Mouse (Mus musculus) stomach, embryonic 14.5 days (tissue): ENCODE results near the gene Fntb. TPM values are rescaled to one million over a fixed set of nuclear protein-coding genes. Genes with fewer than 3 reads are reported as not detected.

ENCODE experiments used
- ATAC-seq: fragments of 200-750 bp; cut with Nextera tagmentation; 2 replicates; pipeline ENCODE4 v1.8.0; 2017; ENCODE audit warnings: low read depth, moderate TSS enrichment; ENCODE audit not compliant: insufficient number of reproducible peaks, insufficient read depth, low FRiP score
- H3K27ac ChIP-seq: fragments of 300-500 bp; sonication (generic); 2 replicates; pipeline ENCODE4 v1.5.1; 2014; ENCODE audit warnings: mild to moderate bottlenecking, low read length, moderate library complexity, mixed read lengths
- H3K27me3 ChIP-seq: fragments of 300-500 bp; sonication (generic); 2 replicates; pipeline ENCODE4 v1.6.1; 2014; ENCODE audit warnings: low read length, control low read depth, mixed read lengths; ENCODE audit not compliant: control insufficient read depth, insufficient read depth
- H3K36me3 ChIP-seq: fragments of 300-500 bp; sonication (generic); 2 replicates; pipeline ENCODE4 v1.6.1; 2014; ENCODE audit warnings: mild to moderate bottlenecking, control low read depth, low read length, moderate library complexity, mixed read lengths; ENCODE audit not compliant: control insufficient read depth, insufficient read depth
- H3K4me1 ChIP-seq: fragments of 300-500 bp; sonication (generic); 2 replicates; pipeline ENCODE4 v1.6.1; 2014; ENCODE audit warnings: low read length, control low read depth, mixed read lengths; ENCODE audit not compliant: control insufficient read depth, insufficient read depth
- H3K4me2 ChIP-seq: fragments of 300-500 bp; sonication (generic); replicated peaks from 2 replicates; pipeline ENCODE4 v1.6.1; 2014; ENCODE audit warnings: low read depth, low read length, control low read depth
- H3K4me3 ChIP-seq: fragments of 300-500 bp; sonication (generic); 2 replicates; pipeline ENCODE4 v1.5.1; 2014; ENCODE audit warnings: low read depth, low read length, control low read depth
- H3K9ac ChIP-seq: fragments of 300-500 bp; sonication (generic); replicated peaks from 2 replicates; pipeline ENCODE4 v1.6.1; 2014; ENCODE audit warnings: low read depth, mild to moderate bottlenecking, control low read depth, low read length, moderate library complexity, mixed read lengths
- H3K9me3 ChIP-seq: fragments of 300-500 bp; sonication (generic); 2 replicates; pipeline ENCODE4 v1.6.1; 2016; ENCODE audit warnings: low read depth, low read length, control low read depth; ENCODE audit not compliant: control insufficient read depth
- WGBS: fragments of 180-500 bp; shearing (Covaris S2); extraction: QIAGEN DNeasy Blood & Tissue Kit; methylation state at CpG from one replicate; pipeline ENCODE4 v1.1.7; 2014; 5-methylcytosine and 5-hydroxymethylcytosine counted together
- polyA plus RNA-seq: library from polyadenylated mRNA; unstranded; fragments of >200 nt; fragmentation: Nextera tagmentation; extraction: Ambion mirVana; gene quantifications from 2 replicates; pipeline ENCODE4 v1.2.1, GENCODE M21; 2014

Gene Fntb
- 42.8 and 44.8 TPM in 2 replicates for polyA plus RNA-seq

GRCm38 (mm10) chr12:76765354-76765851, at the start of gene Fntb, which contains the start of gene Churc1:
TSS of gene Fntb (plus strand) at chr12:76765589.
TSS of gene Churc1 (plus strand) at chr12:76765538.
- Histone ChIP-seq H3K4me1 (peaks cover 4% of the 10 kb centered on the region), H3K4me3 (peak within 1 kb of the TSS; percentile 71), H3K9me3 (no peaks in the 10 kb centered on the region), H3K36me3 (no peaks in the 10 kb centered on the region), H3K4me2 (peak within 1 kb of the TSS; percentile 78), H3K27me3 (no peaks in the 10 kb centered on the region), H3K9ac (peak within 1 kb of the TSS; percentile 60), H3K27ac (peak within 1 kb of the TSS; percentile 68; the same call in 1 of the 2 replicates)
- WGBS, result under 1% methylated on average over 31 of the region's 31 CpGs
- peak; percentile 97 for ATAC-seq

- Histone ChIP-seq H3K27ac (no peak overlapping the region), H3K4me2 (no peak overlapping the region), H3K36me3 (no peaks in the 10 kb centered on the region), H3K4me3 (no peak overlapping the region), H3K9me3 (no peaks in the 10 kb centered on the region), H3K4me1 (no peaks in the 10 kb centered on the region), H3K9ac (no peak overlapping the region), H3K27me3 (no peaks in the 10 kb centered on the region)
- ATAC-seq, result no peak
- 84% methylated on average over 4 of the region's 4 CpGs for WGBS
These were observed 47.0 kb upstream of the Fntb start for GRCm38 (mm10) chr12:76718384-76718783.

GRCm38 (mm10) chr12:76720572-76720971, 44.8 kb upstream of the Fntb start:
- H3K36me3 ChIP-seq, result no peaks in the 10 kb centered on the region
- H3K9me3 ChIP-seq, result no peaks in the 10 kb centered on the region
- no peak overlapping the region for H3K9ac ChIP-seq
- no peaks in the 10 kb centered on the region for H3K27me3 ChIP-seq
- no peak overlapping the region for H3K4me3 ChIP-seq
- H3K4me1 ChIP-seq, result no peaks in the 10 kb centered on the region
- no peak overlapping the region for H3K27ac ChIP-seq
- H3K4me2 ChIP-seq, result no peak overlapping the region
- ATAC-seq, result no peak

- WGBS, result 68% methylated on average over 3 of the region's 3 CpGs
- Histone ChIP-seq H3K4me3 (no peak overlapping the region), H3K4me1 (no peaks in the 10 kb centered on the region), H3K36me3 (no peaks in the 10 kb centered on the region), H3K4me2 (no peak overlapping the region), H3K9me3 (no peaks in the 10 kb centered on the region), H3K9ac (no peak overlapping the region), H3K27me3 (no peaks in the 10 kb centered on the region), H3K27ac (no peak overlapping the region)
- ATAC-seq, result no peak
These were observed 43.4 kb upstream of the Fntb start for GRCm38 (mm10) chr12:76722026-76722425.

GRCm38 (mm10) chr12:76727955-76728354, 37.4 kb upstream of the Fntb start:
- WGBS, result 84% methylated on average over 4 of the region's 4 CpGs

GRCm38 (mm10) chr12:76750866-76751459, 14.4 kb upstream of the Fntb start:
- Histone ChIP-seq H3K4me1 (no peaks in the 10 kb centered on the region), H3K4me3 (no peak overlapping the region), H3K27me3 (no peaks in the 10 kb centered on the region), H3K4me2 (no peak overlapping the region), H3K9ac (no peak overlapping the region), H3K36me3 (no peaks in the 10 kb centered on the region), H3K9me3 (no peaks in the 10 kb centered on the region), H3K27ac (no peak overlapping the region)
- 79% methylated on average over 16 of the region's 16 CpGs for WGBS
- ATAC-seq, result no peak

More at GRCm38 (mm10) chr12:76727955-76728354, 37.4 kb upstream of the Fntb start:
- H3K9ac ChIP-seq, result no peak overlapping the region
- no peak overlapping the region for H3K4me3 ChIP-seq
- H3K27ac ChIP-seq, result no peak overlapping the region
- no peak for ATAC-seq
- H3K4me2 ChIP-seq, result no peak overlapping the region
- no peaks in the 10 kb centered on the region for H3K36me3 ChIP-seq
- no peaks in the 10 kb centered on the region for H3K4me1 ChIP-seq
- H3K27me3 ChIP-seq, result no peaks in the 10 kb centered on the region
- peaks cover 3% of the 10 kb centered on the region; the same call in 1 of the 2 replicates for H3K9me3 ChIP-seq

GRCm38 (mm10) chr12:76752652-76753318, 12.6 kb upstream of the Fntb start:
- no peak for ATAC-seq
- H3K36me3 ChIP-seq, result no peaks in the 10 kb centered on the region
- no peaks in the 10 kb centered on the region for H3K9me3 ChIP-seq
- H3K4me1 ChIP-seq, result no peaks in the 10 kb centered on the region
- no peak overlapping the region for H3K27ac ChIP-seq
- 37% methylated on average over 14 of the region's 14 CpGs for WGBS
- H3K9ac ChIP-seq, result no peak overlapping the region
- no peaks in the 10 kb centered on the region for H3K27me3 ChIP-seq
- no peak overlapping the region for H3K4me3 ChIP-seq
- H3K4me2 ChIP-seq, result no peak overlapping the region

GRCm38 (mm10) chr12:76765901-76766630, 677 bp downstream of the Fntb start:
- H3K9me3 ChIP-seq, result no peaks in the 10 kb centered on the region
- H3K4me1 ChIP-seq, result peaks cover 4% of the 10 kb centered on the region
- no peak for ATAC-seq
- peak overlapping the region; percentile 71 for H3K4me3 ChIP-seq
- H3K4me2 ChIP-seq, result peak overlapping the region; percentile 78
- no peaks in the 10 kb centered on the region for H3K36me3 ChIP-seq
- 32% methylated on average over 20 of the region's 20 CpGs for WGBS
- H3K9ac ChIP-seq, result peak overlapping the region; percentile 60
- H3K27ac ChIP-seq, result peak overlapping the region; percentile 68; the same call in 1 of the 2 replicates
- no peaks in the 10 kb centered on the region for H3K27me3 ChIP-seq
